Mouse (Mus musculus): ENCODE results near the gene Tube1. TPM values are rescaled to one million over a fixed set of nuclear protein-coding genes. Genes with fewer than 3 reads are reported as not detected.
"Not testable (repeated sequence)": the region's sequence is repeated elsewhere in the genome, so short reads cannot be mapped to it uniquely, and the experiment has no call there.

Tube1 gene
- polyA plus RNA-seq, 1 experiment from 2014 or later: 11.1 TPM

DNA sequence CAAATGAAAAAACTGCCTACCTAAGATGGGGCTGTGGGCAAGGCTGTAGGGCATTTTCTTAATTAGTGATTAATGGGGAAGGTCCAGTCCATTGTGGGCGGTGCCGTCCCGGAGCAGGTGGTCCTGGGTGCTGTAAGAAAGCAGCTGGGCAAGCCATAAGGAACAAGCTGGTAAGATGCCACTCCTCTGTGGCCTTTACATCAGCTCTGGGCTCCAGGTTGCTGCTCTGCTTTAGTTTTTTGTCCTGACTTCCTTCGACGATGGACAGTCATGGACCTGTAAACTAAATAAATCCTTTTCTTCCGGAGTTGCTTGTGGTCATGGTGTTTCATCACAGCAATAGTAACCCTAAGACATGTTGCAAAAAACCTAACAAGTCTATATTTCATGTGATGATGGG, 36.9 kb downstream of the Tube1 start:
- peak overlapping the region; percentile 68 for H3K27ac ChIP-seq (replicated peaks)
- peak overlapping the region; percentile 46 for H3K4me3 ChIP-seq
- peak; percentile 4; the same call in 1 of the 2 replicates for ATAC-seq (replicated peaks)

DNA sequence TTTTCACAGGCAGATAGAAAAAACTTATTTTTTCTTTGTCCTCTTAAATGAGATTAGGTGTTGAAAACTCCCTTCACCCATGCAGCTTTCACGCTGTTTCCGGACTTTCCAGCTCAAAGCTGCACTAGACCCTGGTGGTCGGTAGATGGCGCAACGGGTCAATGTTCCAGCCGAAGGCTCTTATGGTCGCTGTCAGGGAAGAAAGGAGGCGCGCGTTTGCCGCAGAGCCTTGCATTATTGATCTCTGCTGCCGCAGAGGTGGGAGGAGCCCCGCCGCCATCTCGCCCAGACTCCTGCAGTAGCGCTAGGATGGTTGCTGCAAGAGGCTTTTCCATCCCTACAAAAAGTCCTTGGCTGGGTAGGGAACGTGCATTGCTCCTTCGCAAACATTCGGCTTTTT, 37.4 kb downstream of the Tube1 start:
- no peaks in the 10 kb centered on the region for H3K9me3 ChIP-seq
- WGBS: 0% methylated on average over 19 of the region's 19 CpGs
- no peaks in the 10 kb centered on the region for H3K36me3 ChIP-seq
- peak overlapping the region; percentile 69 for H3K9ac ChIP-seq (replicated peaks)
- peaks cover 40% of the 10 kb centered on the region for H3K4me1 ChIP-seq
- peak overlapping the region; percentile 46 for H3K4me3 ChIP-seq
- peak overlapping the region; percentile 69 for H3K4me2 ChIP-seq (replicated peaks)
- ATAC-seq (replicated peaks): peak; percentile 95
- H3K27ac ChIP-seq (replicated peaks): peak overlapping the region; percentile 99
- no peaks in the 10 kb centered on the region; the same call in 1 of the 2 replicates for H3K27me3 ChIP-seq

More for the DNA sequence above, 36.9 kb downstream of the Tube1 start:
- Histone ChIP-seq H3K4me2 (replicated peaks) (peak overlapping the region; percentile 69), H3K36me3 (no peaks in the 10 kb centered on the region), H3K9me3 (no peaks in the 10 kb centered on the region), H3K9ac (replicated peaks) (0 out of 2 replicates have a peak overlapping the region, but pooled peaks have one; percentile 10), H3K27me3 (no peaks in the 10 kb centered on the region; the same call in 1 of the 2 replicates), H3K4me1 (peaks cover 45% of the 10 kb centered on the region)
- 7% methylated on average over 6 of the region's 6 CpGs for WGBS

DNA sequence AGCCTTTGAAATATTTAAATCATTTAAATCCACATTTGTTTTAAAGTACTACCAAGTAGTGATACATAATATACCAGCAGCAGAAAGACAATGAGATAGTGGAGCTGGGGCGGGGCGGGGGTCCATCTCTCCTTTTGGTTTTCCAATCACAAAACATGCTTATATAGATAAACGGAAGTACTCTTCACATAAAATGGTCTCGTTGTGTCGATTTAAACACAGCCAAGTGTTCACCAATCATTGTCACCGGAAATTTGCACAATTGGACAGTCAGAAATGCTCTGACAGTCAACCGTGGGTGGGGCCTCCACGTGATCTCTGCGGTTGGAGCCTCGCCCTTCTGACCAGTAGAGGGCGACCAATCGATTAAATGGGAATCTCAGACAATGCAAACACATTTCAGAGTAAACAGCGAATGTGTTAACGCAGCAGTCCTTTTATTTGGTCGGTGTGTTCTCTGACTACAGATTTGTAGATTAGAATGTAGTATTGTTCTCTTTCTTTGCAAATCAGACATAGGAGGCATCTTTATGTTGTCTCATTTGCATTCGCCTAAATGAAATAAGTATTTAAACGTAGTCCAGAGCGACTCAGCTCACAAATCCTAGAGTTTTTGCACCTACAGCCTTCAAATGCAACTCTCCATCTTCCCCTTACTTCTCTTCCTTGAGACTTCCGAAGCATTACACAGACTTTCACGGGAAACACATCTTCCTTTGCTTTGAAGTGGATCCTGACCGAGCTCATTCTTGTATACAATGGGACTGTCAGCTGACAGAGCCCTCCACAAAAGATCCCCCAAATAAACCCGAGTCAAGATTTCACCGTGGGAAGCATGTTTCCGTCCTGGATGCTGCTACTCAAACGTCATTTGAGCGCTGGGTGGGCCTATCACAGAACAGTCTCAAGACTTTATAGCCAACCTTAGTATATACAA, 38.1 kb downstream of the Tube1 start:
- ATAC-seq (replicated peaks): peak; percentile 81
- H3K4me2 ChIP-seq (replicated peaks): peak overlapping the region; percentile 69
- 7% methylated on average over 26 of the region's 26 CpGs for WGBS

DNA sequence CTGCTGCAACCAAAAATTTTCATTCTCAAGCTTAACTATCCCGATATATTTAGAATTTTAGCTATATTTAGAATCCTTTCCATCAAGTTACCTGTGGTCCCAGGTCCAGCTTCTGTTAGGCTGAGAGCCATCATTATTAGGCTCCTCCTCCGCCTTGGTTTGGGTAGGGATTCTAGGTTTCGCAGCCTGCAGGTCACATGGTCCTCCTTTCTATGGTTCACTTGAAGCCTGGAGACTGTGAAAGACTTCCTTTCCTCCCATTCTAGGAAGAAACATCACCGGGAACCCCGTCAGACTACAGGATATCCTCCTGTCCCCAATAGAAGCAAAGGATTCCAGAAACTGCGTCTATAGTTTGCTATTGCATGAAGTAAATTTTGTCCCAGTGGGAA, 38.8 kb downstream of the Tube1 start:
- no peak overlapping the region; the same call in 1 of the 2 replicates for H3K4me3 ChIP-seq
- no peaks in the 10 kb centered on the region for H3K36me3 ChIP-seq
- H3K4me1 ChIP-seq: peaks cover 35% of the 10 kb centered on the region
- peak overlapping the region; percentile 99 for H3K27ac ChIP-seq (replicated peaks)
- ATAC-seq (replicated peaks): no peak
- 0 out of 2 replicates have a peak overlapping the region, but pooled peaks have one; percentile 28 for H3K9ac ChIP-seq (replicated peaks)
- 78% methylated on average over 6 of the region's 6 CpGs for WGBS
- H3K4me2 ChIP-seq (replicated peaks): peak overlapping the region; percentile 69
- H3K9me3 ChIP-seq: no peaks in the 10 kb centered on the region
- no peaks in the 10 kb centered on the region; the same call in 1 of the 2 replicates for H3K27me3 ChIP-seq

More for the DNA sequence above, 38.1 kb downstream of the Tube1 start:
- Histone ChIP-seq H3K27ac (replicated peaks) (peak overlapping the region; percentile 99), H3K27me3 (no peaks in the 10 kb centered on the region; the same call in 1 of the 2 replicates), H3K9ac (replicated peaks) (peak overlapping the region; percentile 69), H3K9me3 (no peaks in the 10 kb centered on the region), H3K36me3 (no peaks in the 10 kb centered on the region), H3K4me3 (peak overlapping the region; percentile 46), H3K4me1 (peaks cover 35% of the 10 kb centered on the region)

DNA sequence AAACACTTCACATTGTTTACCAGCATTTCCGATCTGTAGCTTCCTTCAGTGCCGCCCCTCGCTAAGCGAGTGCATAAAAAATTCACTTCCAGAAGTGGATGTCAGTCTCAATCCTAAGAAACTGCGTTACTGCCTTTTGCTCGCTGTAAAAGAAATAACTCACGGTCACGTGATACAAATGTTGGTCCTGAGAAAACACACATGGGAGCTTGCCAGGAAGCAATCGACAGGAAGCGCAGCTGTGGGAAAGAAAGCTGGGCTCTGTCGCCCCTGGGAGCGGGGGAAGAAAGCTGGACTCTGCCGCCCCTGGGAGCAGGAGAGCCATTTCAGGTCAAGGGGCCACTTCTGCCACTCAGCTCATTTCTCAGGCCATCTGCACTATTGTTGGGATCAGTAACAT, 39.3 kb downstream of the Tube1 start:
- H3K9ac ChIP-seq (replicated peaks): peak overlapping the region; percentile 28; the same call in 1 of the 2 replicates
- 0 out of 2 replicates have a peak overlapping the region, but pooled peaks have one; percentile 8 for H3K4me3 ChIP-seq
- H3K36me3 ChIP-seq: no peaks in the 10 kb centered on the region
- H3K4me2 ChIP-seq (replicated peaks): peak overlapping the region; percentile 69
- 24% methylated on average over 13 of the region's 13 CpGs for WGBS
- peaks cover 35% of the 10 kb centered on the region for H3K4me1 ChIP-seq
- no peaks in the 10 kb centered on the region; the same call in 1 of the 2 replicates for H3K27me3 ChIP-seq
- peak overlapping the region; percentile 99 for H3K27ac ChIP-seq (replicated peaks)
- ATAC-seq (replicated peaks): no peak
- no peaks in the 10 kb centered on the region for H3K9me3 ChIP-seq

DNA sequence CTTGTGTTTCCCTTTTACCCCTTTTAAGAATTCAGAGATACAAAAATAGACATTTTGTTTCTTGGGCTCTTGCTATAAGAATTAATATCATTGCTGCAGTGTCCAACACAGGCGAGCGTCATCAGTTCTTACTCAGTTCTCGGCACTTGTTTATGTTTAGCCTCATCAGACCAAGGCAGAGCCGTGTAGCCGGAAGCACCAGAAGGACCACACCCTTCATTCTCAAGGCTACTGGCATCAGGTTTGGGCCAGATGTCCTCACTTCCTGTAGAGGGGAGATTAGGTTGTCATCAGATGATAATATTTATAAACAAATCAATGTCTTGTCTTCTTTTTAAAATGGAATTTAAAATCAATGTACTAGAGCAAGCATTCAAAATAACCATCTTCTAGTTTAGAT, 43.2 kb downstream of the Tube1 start:
- Histone ChIP-seq H3K4me1 (peaks cover 18% of the 10 kb centered on the region), H3K36me3 (no peaks in the 10 kb centered on the region), H3K27ac (replicated peaks) (no peak overlapping the region), H3K27me3 (no peaks in the 10 kb centered on the region), H3K9ac (replicated peaks) (no peak overlapping the region), H3K4me2 (replicated peaks) (no peak overlapping the region), H3K4me3 (no peak overlapping the region), H3K9me3 (no peaks in the 10 kb centered on the region)
- no peak for ATAC-seq (replicated peaks)
- 91% methylated on average over 5 of the region's 5 CpGs for WGBS

DNA sequence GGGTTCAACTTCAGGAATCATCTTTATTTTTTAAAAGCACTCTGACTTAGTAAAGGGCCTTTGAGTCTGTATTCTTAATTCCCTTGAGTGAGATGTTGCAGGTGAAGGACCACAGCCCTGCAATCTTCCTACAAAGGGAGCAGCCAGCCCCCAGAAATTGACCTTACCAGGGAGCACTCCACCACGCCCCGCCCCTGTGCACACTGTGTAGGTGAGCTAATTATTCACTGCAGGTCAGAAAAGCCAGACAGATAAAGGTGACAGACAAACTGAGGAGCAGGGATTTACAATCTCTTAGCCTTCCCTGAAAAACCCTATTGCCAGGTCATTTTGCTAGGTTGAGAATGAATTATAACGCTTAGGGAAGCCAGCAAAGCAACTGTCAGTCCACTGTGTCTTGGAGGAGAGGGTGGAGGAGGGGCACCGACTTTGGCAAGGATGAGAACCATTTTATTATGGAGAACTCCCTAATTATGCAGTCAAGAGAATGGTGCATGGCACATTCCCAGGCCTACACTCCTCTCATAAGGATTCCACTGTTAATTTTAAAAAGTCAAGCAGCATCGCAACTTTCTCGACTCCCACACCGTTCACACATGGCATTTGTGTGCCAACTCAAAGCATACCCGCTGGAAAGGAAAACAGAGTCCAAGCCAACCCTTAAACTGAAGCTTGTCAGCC, 51.2 kb downstream of the Tube1 start:
- H3K4me2 ChIP-seq (replicated peaks): no peak overlapping the region
- WGBS: 59% methylated on average over 8 of the region's 8 CpGs
- H3K9ac ChIP-seq (replicated peaks): no peak overlapping the region
- no peaks in the 10 kb centered on the region for H3K36me3 ChIP-seq
- H3K9me3 ChIP-seq: no peaks in the 10 kb centered on the region
- no peaks in the 10 kb centered on the region for H3K27me3 ChIP-seq
- peak overlapping the region; percentile 35; the same call in 1 of the 2 replicates for H3K27ac ChIP-seq (replicated peaks)
- H3K4me3 ChIP-seq: no peak overlapping the region
- ATAC-seq (replicated peaks): peak; percentile 63
- H3K4me1 ChIP-seq: peaks cover 11% of the 10 kb centered on the region; the same call in 1 of the 2 replicates

DNA sequence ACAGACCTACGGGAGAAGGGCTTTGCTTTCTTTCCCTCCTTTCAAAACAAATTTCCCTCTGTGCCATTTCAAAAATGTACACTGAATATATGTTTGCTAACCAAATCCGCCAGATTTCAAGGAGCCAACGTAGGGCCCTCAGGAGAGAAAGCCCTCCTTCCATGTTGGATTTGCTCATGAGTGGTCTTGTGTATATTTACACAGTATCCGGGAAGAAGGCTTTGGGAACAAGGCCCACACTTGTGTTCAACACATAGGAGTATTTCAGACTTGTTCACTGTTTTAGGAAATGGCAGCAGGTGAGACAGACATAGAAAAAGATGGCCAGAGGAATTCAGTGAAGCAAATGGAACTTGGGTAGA, 51.8 kb downstream of the Tube1 start:
- Histone ChIP-seq H3K4me2 (replicated peaks) (no peak overlapping the region), H3K9me3 (no peaks in the 10 kb centered on the region), H3K27ac (replicated peaks) (peak overlapping the region; percentile 20; the same call in 1 of the 2 replicates), H3K36me3 (no peaks in the 10 kb centered on the region), H3K4me1 (peaks cover 11% of the 10 kb centered on the region; the same call in 1 of the 2 replicates), H3K27me3 (no peaks in the 10 kb centered on the region), H3K4me3 (no peak overlapping the region), H3K9ac (replicated peaks) (no peak overlapping the region)
- 59% methylated on average over 4 of the region's 4 CpGs for WGBS
- no peak for ATAC-seq (replicated peaks)

DNA sequence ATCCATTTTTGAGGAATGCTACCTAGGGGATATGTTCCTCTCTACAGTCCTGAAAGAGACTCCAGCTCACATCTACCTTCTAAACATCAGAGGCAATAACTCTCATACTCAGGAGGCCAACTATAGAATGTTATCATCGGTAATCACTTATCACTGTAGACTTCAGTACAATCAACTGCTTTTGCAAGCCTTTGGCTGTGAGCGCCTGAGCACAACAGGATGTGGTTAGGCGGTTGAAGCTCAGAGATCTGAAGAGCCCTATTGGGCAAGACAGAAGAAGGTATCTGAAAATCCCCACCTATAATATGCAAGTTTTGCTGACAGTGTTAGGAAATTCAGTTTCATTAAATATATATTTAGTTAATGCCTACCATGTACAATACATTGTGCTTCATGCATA, 58.9 kb downstream of the Tube1 start:
- H3K27ac ChIP-seq (replicated peaks): no peak overlapping the region
- no peak overlapping the region for H3K4me3 ChIP-seq
- H3K9ac ChIP-seq (replicated peaks): no peak overlapping the region
- no peaks in the 10 kb centered on the region for H3K36me3 ChIP-seq
- H3K4me2 ChIP-seq (replicated peaks): no peak overlapping the region
- H3K27me3 ChIP-seq: no peaks in the 10 kb centered on the region
- ATAC-seq (replicated peaks): no peak
- H3K9me3 ChIP-seq: no peaks in the 10 kb centered on the region
- no peaks in the 10 kb centered on the region for H3K4me1 ChIP-seq
- 94% methylated on average over 3 of the region's 3 CpGs for WGBS

DNA sequence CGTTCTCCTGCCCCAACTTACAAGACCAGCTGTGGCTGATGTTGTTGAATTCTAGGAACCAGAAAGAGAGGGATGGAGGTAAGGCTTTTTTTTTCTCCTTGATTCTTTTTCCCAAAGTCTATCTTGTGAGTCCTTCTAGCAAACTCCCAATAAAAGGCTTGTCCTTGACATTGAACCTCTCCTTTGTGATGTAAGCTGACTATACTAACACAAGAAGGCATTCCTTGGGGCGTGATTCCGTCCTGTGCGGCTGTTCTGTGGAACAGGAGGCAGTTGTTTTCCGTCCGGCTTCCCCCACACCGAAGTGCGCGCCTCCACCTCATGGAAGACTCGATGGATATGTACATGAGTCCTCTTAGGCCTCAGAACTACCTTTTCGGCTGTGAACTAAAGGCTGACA, 64.4 kb downstream of the Tube1 start:
- not testable (repeated sequence) for H3K4me2 ChIP-seq (replicated peaks); H3K4me1 ChIP-seq; H3K27me3 ChIP-seq; H3K9ac ChIP-seq (replicated peaks); H3K9me3 ChIP-seq; H3K36me3 ChIP-seq; H3K4me3 ChIP-seq; ATAC-seq (replicated peaks); H3K27ac ChIP-seq (replicated peaks)
- 90% methylated on average over 11 of the region's 11 CpGs for WGBS

All from forebrain, embryonic 15.5 days (tissue).